Mouse (Mus musculus) retina, postnatal 7 days (tissue): Measurements from ENCODE around the gene Rab31.
"Not testable (repeated sequence)": the region's sequence is repeated elsewhere in the genome, so short reads cannot be mapped to it uniquely, and the experiment has no call there.

ENCODE experiments used
- DNase-seq: peaks from one replicate; pipeline ENCODE4 v3.0.0-alpha.2; 2012; ENCODE audit warnings: low read depth, low spot score

Gene Rab31

DNA sequence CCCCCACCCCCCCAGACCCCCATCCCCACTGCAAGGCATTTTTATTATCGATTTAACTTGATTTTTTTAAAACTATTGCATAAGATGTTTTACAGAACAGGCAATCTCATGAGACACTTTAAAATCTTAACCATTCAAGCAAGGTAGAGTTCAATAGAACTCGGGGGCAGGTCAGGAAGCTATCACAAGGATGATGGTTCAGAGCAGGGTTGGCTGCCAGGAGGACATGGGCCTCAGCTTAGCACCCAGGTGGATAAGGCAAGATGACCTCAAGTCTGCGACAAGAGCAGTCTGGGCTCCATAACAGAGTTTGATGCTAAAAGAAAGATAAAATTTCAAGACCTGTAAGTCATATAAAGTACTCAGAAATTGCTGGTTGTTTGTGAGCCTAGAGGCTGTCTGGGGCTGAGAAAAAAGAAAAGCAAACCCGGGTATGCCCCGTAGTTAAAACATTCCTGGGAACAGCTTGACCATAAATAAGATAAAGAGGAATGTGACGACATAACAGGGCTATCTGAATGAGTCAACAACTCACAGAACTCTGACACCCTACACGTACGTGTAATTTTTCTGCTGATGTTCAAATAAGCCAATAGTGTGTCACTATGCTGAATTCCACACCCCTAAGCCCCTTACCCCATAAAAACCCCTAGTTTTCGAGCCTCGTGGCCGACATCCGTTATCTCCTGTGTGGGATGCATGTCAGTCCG lies 143.6 kb downstream of the Rab31 start:
- DNase-seq: not testable (repeated sequence)

GRCm38 (mm10) chr17:65626301-65626700 lies 146.3 kb downstream of the Rab31 start:
- DNase-seq: no peak

DNA sequence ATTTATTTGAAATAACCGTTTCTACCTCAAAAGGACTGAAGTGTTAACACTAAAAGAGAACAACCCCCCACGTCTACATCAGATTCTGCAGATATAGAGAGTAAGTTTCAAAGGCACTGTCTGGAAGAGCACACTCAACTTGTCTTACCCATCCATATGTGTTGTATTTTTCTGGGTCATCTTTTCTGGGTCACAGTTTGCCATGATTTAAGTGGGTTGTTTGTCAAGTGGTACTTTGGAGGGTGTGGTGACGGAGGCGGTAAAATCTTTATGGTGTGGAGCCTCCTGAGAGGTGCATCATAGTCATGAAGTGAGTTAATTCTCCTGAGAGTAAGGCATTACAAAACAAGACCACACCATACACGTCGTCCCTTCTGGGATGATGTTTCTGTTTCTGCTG lies 147.0 kb downstream of the Rab31 start:
- no peak for DNase-seq

DNA sequence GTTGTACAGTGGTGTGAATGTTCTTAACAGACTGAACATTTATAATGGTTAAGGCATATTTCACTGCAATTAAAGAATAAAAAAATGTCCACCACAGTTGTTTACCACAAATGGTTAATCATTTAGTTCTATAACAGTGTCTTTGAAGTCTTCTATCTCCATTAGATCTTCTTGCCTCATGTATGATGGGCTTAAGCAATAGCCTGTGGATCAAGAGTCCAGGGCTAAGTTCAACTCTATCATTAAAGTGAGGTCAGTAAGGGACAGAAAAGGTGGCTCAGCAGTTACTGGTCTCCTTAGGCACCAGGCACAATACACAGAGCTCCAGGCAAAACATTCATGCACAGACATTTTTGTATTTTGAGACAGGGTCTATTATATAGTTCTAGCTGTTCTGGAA lies 149.4 kb downstream of the Rab31 start:
- DNase-seq: no peak

DNA sequence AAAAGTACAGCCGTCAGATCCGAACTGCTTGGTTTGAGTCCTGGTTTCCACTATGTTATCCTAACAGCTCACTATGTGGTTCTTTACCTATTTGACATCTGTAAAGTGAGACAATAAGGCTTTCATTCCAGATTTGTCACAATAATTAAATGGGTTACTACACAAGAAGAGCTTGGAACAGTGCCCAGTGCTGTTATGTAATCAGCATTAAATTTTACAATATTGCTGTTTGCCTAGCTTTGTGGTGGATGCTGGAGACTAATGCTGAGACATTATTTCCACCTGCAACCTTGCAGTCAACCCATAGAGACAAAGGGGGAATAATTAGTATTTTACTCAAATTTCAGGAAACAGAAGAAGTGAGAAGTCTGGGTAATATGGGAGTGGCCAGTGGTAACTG lies 154.1 kb downstream of the Rab31 start:
- DNase-seq: no peak

DNA sequence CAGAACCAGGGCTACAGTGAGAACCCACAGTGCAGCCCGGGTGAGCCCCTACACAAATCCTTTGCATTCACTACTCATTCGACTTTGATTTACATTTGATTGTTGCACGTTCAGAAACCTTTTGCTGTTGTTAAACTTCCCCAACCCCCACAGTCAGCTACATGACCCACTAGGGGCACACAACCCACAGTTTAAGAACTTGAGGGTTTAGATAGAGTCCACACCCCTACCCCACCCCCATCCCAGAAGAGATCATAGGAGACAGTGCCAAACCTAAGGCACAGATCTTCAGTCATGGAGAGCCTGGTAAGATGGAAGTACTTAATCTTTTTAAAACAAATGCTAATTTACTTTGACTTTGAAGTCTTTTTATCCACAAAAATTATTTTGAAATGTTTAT lies 156.9 kb downstream of the Rab31 start:
- no peak for DNase-seq

DNA sequence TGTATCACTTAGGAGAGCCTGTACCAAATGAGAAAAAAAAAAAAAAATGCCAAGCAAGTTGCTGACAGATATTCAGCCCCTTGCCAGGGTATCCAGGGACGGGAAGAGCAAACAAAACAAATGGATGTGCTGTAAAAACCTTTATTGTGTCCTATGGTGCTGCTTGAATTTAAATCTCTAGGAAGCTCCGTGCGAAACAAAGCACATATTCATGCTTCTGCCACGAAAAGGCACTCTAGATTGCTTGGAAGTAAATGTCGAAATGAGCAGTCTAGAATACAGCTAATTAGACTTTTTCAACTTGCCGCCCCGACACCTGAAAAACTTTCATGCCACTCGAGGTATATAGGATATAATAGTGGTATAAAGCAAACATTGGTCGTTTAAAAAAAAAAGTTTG lies 158.1 kb downstream of the Rab31 start:
- no peak for DNase-seq

DNA sequence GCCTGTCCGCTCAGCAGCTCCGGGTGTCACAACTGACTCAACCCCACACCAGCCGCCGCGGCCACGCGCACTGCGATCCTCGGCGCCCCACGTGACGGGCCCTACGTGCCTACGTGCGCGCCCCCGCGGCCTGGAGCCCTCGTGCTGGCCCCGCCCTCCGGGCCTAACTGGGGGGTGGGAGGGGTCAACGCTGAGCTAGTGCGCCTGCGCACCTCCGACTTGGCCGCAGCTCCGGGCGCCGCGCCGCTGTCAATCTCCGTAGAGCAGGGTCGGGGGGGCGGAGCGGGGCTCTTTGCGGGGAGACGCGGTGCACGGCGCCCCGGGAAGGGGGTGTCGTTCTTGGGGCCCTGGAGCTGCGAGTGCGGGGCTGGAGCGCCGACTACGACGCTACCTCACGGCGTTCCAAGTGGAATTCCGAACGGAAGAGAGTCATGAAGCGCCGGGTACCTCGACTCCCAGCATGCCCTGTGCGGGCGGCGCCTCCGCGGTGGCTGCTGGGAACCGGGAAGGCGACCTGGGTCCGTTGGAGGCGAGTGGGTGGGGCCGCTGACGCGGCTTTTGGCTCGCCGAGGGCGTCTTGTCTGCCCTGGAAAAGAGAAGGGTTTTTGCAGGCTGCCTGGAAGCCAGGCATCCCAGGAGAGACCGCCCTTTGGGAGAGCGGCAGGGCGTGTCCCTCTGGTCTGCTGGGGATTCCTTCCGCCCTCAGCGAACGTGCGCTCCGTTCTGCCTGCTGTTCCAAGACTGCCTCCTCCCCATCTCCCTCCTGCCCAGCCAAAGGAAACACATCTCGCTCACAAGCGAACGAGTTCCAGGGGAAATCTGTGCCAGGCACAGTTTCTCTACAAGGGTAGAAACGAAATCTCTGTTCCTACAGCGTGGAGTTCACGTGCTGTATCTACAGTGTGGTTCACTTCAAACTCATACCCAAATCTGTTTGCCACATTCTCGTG lies 158.8 kb downstream of the Rab31 start, which contains the start of gene Vapa:
TSS of gene Vapa (minus strand) at position 93 of the 950 bp plus-strand sequence.
- peak; percentile 96 for DNase-seq

DNA sequence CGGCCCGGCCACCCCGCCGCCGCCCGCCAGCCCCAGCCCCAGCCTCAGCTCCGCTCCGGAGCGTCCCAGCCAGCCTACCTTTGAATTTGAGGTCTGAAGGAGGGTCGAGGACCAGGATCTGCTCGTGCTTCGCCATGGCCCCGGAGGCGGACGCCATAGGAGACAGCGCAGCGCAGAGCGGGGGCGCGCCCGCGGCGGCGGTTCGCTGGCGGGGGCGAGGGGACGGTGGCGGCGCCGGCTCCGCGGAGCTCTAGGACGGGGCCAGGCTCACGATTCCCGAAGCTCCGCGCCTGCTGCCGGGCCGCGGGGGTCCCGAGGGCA lies 159.4 kb downstream of the Rab31 start:
- DNase-seq: no peak

- DNase-seq: peak; percentile 34
These were observed 160.0 kb downstream of the Rab31 start for GRCm38 (mm10) chr17:65612391-65613141.

- DNase-seq: no peak
These were observed 160.8 kb downstream of the Rab31 start for GRCm38 (mm10) chr17:65611721-65612120.

DNA sequence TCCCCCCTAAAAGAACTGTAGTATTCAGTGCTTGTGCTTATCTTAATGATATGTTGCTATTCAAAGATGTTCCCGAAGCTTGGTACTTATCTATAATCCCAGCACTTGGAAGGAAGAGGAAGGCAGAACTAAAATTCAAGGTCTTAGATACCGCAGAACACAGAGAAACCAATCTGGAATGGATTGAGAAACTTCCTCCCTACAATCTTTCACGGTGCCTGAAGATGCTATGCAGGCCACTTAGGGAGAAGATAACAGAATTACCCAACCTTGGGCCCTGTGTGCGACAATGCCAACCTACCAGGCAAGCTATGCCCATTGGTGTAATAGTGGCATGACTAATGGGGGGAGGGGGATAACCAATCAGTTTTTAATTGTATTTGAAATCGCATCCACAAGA lies 163.8 kb downstream of the Rab31 start:
- DNase-seq: no peak

- no peak for DNase-seq
These were observed 164.3 kb downstream of the Rab31 start for GRCm38 (mm10) chr17:65608312-65608687.

GRCm38 (mm10) chr17:65607574-65608311 lies 164.8 kb downstream of the Rab31 start:
- DNase-seq: no peak

DNA sequence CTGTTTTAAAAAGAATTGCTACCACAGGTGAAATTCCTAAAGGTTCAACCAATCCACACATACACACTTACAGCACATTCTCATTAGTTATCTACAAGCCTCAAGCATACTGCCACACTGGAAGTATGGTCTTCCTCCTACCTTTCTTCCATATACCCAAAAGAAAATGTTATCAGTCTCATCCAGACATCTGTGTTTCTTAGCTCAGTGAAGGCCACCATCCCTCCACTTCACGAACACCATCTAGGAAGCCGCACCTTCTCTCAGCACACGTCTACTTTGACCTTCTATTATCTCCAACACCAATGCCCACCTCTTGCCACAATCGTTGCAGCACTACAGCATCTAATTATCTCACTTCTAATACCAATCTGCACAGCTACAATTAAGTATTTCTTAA lies 166.5 kb downstream of the Rab31 start:
- no peak for DNase-seq

- DNase-seq: no peak
These were observed 167.7 kb downstream of the Rab31 start for GRCm38 (mm10) chr17:65604892-65605291.

GRCm38 (mm10) chr17:65604315-65604714 lies 168.2 kb downstream of the Rab31 start:
- no peak for DNase-seq
